Mouse (Mus musculus) kidney, adult 2 months (tissue): ENCODE data around the gene Kcnc3.

Experiments used
- CTCF ChIP-seq: fragments of 200-500 bp; conservative IDR thresholded peaks from 2 replicates; pipeline ENCODE4 v1.5.1; 2011; ENCODE audit warnings: low read depth, mild to moderate bottlenecking, control low read depth, low read length, moderate library complexity, mixed read lengths; ENCODE audit not compliant: insufficient read depth, insufficient read length
- POLR2A ChIP-seq: fragments of 200-500 bp; IDR thresholded peaks from one replicate; pipeline ENCODE4 v1.6.1; 2011; ENCODE audit warnings: low read depth, low read length, control low read depth

- no peak for TF ChIP-seq POLR2A
- TF ChIP-seq CTCF: no peak
Observed at GRCm38 (mm10) chr7:44647729-44648128, 57.3 kb downstream of the Kcnc3 start.
